Mouse (Mus musculus) spleen, adult 10 weeks (tissue): ENCODE measurements around the gene Snrnp25. TPM values are rescaled to one million over a fixed set of nuclear protein-coding genes. Genes with fewer than 3 reads are reported as not detected.

Experiments
- polyA plus RNA-seq: library from polyadenylated mRNA; stranded (reverse); fragments of 350-450 nt; fragmentation: Illumina TruSeq; extraction: RNeasy Lipid Tissue Mini Kit (QIAGEN cat#74804); gene quantifications from one replicate; pipeline ENCODE4 v1.2.3, GENCODE M21; 2015; ENCODE audit warnings: low replicate concordance; ENCODE audit not compliant: insufficient read depth

Snrnp25 gene
- 19.0 TPM for polyA plus RNA-seq

DNA sequence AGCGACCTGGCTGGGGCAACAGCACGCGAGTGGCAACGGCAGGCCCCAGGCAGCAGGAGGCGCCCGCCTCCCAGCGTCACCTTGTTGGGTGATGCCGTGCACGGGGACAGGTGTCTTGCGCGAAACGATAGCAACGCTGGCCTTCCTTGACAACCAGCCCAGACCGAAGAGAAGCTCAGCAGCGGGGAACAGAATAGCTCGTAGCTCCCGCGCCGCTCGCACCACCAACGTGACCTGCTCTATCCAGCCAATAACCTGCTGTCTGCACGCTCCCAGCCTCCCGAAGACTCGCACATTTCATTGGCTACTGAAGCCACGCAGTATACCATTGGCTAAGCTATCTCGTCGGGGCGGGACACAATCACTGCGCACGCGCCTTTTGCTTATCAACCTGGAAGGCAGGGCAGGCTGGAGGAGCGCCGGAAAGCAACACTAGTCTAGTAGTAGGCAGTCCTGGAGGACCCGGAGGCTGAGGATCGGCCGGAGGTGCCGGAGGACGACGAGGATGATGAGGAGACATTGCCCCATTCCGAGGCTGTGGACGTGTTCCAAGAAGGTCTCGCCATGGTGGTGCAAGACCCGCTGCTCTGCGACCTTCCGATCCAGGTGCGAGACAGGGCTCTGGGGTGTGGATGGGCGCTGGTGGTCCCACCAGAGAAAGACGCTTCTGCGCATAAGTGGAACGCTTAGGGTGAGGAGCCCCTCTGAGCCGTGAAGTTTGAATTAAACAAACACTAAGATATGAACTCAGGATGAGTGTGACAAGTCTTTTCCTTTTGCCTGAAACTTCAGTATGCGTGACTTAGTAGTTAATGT is at the start of gene Snrnp25:
Gene Snrnp25, plus strand, starts transcription at position 358 of the 816 bp plus-strand sequence.

DNA sequence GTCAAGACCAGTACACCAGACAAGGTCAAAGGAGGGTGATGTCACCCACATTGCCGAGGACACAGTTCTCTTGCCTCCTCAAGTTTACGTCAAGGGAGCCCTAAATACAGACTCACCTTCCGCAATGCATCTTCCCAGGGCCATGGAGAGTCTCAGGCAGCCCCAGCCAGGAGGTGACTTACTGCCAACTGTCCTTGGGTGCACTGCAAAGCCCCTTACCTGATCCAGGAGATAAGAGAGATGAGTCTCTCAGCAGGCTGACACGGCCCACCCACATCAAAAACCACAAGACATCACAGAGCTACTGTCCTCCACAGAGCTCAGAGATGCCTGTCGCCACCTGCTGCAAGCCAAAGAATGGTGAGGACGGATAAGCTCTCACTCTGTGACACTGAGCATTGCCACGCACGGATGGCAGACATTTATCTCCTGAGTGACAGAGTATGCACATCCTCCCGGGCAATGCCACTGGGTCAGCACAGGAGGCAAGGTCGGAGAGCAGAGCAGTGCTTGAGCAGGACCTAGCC is 5.1 kb upstream of the Snrnp25 start, which contains the start of gene Il9r:
Gene Il9r, minus strand, starts transcription at position 205 of the 527 bp plus-strand sequence.

DNA sequence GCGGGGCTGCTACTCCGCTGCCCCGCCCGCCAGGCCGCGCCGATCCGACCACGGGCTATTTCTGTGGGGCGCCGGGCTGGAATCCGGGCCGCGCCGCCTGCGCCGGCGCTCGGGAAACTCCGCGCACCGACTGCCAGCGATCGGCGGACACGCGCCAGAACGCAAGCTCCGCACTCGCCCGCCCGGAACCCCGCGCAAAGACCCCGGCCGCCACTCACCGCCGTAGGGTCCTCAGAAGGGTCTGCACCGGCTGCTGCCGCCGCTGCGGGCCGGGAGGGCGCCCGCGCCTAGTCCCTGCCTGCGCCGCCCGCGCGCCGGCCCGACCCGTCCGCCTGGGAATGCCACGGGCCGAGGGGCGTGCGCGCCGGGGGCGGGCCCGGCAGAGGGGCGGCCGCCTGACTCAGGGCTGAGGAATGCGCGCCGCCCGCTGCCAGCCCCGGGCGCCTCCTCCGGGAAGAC is 16.8 kb downstream of the Snrnp25 start, which contains the start of gene Rhbdf1:
Gene Rhbdf1, minus strand, starts transcription at position 350 of the 459 bp plus-strand sequence.

DNA sequence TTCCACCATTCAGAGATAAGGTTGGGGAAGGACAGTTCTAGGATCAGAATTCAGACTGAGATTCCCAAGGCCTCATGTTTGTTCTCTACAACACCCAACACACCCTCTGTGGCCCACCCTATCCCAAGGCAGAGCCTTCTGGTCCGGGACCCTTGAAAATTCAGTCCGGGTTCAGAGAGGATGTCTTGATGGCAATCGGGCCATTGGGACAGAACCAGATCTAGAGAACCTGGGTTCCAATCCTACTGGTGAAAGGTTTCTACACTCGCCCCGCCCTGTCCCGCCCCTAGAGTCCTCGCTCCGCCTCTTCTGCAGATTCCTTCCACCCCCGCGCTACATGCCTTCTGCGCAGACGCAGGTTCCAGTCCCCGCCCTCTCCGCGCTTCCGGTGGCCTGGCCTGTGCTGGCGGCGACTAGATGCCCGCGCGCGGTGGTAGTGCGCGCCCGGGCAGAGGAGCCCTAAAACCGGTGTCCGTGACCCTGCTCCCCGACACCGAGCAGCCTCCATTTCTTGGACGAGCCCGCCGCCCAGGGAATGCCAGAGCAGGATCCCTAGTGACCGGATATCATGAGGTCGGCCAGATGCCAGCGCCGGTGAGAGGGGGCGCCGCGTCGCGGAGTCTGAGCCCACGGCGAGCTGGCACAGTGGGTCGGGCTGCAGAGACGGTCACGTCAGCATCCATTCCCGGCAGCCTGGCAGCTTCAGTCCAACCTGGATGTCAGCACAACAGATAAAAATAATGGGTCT is 21.1 kb downstream of the Snrnp25 start, which contains the start of gene Mpg:
Gene Mpg, plus strand, starts transcription at position 382 of the 748 bp plus-strand sequence.

Other genes with a start within 250 kb of the Snrnp25 start
- gene 4930524B15Rik, start 239.8 kb upstream of the Snrnp25 start, polyA plus RNA-seq, result not detected
- 40.4 TPM for gene Nsg2, start 205.0 kb upstream of the Snrnp25 start, polyA plus RNA-seq
- 46.0 TPM for gene Il9r, start 5.1 kb upstream of the Snrnp25 start, polyA plus RNA-seq
- 2.0 TPM for gene Rhbdf1, start 16.9 kb downstream of the Snrnp25 start, polyA plus RNA-seq
- gene Mpg, start 21.1 kb downstream of the Snrnp25 start, polyA plus RNA-seq, result 21.2 TPM
- gene Nprl3, start 62.3 kb downstream of the Snrnp25 start, polyA plus RNA-seq, result 33.4 TPM
- gene Hba-x, start 71.0 kb downstream of the Snrnp25 start, polyA plus RNA-seq, result not detected
- 27,699 TPM for gene Hba-a1, start 78.1 kb downstream of the Snrnp25 start, polyA plus RNA-seq
- gene Hbq1b, start 81.5 kb downstream of the Snrnp25 start, polyA plus RNA-seq, result 6.8 TPM
- gene Hba-a2, start 91.1 kb downstream of the Snrnp25 start, polyA plus RNA-seq, result 4,687 TPM
- 1.8 TPM for gene Hbq1a, start 94.7 kb downstream of the Snrnp25 start, polyA plus RNA-seq
- 5.4 TPM for gene Sh3pxd2b, start 142.4 kb downstream of the Snrnp25 start, polyA plus RNA-seq
- 5.8 TPM for gene Ubtd2, start 250.0 kb downstream of the Snrnp25 start, polyA plus RNA-seq